Mouse (Mus musculus): ENCODE results near the gene Ptx4. TPM values are rescaled to one million over a fixed set of nuclear protein-coding genes. Genes with fewer than 3 reads are reported as not detected.

Gene Ptx4
- polyA plus RNA-seq, 1 experiment from 2014 or later: not detected

DNA sequence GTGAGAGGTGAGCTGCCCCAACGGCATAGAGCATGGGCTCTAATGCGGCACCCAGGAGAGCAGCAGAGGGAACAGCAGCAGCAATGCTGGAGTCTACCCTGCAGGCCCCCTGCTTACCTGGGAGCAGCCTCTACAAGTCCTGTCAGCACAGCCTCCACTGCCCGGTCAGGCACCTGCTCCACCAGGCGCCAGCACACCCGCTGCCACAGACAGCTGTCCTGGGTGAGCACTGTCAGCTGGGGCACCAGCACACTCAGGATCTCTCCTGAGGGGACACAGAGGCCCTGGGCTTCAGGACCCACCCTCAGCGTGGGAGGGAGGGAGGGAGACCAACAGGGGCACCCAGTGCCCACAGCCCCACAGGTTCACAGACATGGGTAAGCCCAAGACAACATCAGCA is 10.0 kb upstream of the Ptx4 start:
- Histone ChIP-seq H3K27me3 (ENCODE audit: control insufficient read depth, insufficient read depth, low read length) (no peaks in the 10 kb centered on the region), H3K9ac (ENCODE audit: low read depth, low read length) (no peak overlapping the region), H3K27ac (ENCODE audit: low read depth, low read length) (no peak overlapping the region), H3K36me3 (ENCODE audit: control insufficient read depth, insufficient read depth, low read length) (0 out of 2 replicates have a peak, but pooled peaks cover 3% of the 10 kb centered on the region), H3K4me1 (replicated peaks; ENCODE audit: control insufficient read depth, insufficient read depth, low read length) (0 out of 2 replicates have a peak, but pooled peaks cover 3% of the 10 kb centered on the region), H3K4me2 (replicated peaks; ENCODE audit: low read depth, low read length) (no peak overlapping the region), H3K9me3 (ENCODE audit: control insufficient read depth, low read length) (no peaks in the 10 kb centered on the region), H3K4me3 (ENCODE audit: low read depth, low read length) (no peak overlapping the region)
- no peak for DNase-seq (ENCODE audit: low spot score)
- no peak for ATAC-seq (ENCODE audit: low FRiP score)
- 92% methylated on average over 6 of the region's 6 CpGs for WGBS

DNA sequence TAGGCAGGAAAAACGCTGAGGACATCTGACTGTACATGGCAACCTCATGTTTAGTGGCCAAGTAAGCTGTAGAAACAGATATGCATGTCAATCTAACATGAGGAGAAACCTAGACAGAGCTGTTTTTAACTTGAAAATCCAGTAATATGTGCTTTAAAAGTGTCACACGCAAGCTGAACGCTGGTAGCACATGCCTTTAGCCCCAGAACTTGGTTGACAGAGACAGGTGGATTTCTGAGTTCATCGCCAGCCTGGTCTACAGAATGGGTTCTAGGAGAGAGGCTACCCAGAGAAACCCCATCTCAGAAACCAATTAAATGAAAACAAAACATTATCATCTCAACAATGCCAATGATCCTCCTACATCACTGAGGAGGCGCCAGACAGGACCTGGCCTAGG is 9.3 kb upstream of the Ptx4 start:
- no peak overlapping the region for H3K27ac ChIP-seq (ENCODE audit: low read depth, low read length)
- WGBS: 89% methylated on average over 5 of the region's 5 CpGs

DNA sequence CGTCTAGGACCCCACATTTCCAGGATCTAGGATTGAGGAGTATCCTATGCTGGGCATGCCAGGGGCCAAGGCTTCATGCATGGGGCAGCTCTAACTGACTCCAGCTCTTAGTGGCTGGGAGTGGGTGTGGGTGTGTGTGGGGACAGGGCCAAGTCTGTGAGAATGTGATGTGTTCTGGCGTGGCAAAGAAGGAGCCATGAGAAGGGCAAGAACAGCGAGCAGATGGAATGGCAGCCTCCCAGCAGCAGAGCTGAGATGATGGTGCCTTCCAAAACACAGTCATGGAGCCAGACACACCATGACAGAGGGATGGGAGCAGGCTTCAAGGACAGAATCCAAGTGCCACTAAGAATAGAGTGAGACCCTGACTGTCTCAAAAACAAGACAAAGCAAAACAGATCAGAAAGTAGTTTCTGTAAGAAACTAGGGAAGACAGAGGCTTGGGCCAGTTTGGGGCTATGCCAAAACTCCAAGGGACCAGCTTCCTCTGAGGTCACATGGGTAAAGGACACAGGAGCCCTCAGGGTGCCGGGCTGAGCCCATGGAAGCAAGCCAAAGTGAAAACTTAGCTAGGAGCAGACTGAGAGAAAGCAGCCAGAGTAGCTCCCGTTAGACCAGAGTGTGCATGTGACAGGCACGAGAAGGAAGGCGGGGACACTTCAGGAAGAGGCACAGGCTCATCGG is 8.7 kb upstream of the Ptx4 start:
- DNase-seq (ENCODE audit: low spot score) (no peak), ATAC-seq (ENCODE audit: low FRiP score) (no peak)
- Histone ChIP-seq H3K4me1 (replicated peaks; ENCODE audit: control insufficient read depth, insufficient read depth, low read length) (0 out of 2 replicates have a peak, but pooled peaks cover 3% of the 10 kb centered on the region), H3K9ac (ENCODE audit: low read depth, low read length) (no peak overlapping the region), H3K27me3 (ENCODE audit: control insufficient read depth, insufficient read depth, low read length) (no peaks in the 10 kb centered on the region), H3K27ac (ENCODE audit: low read depth, low read length) (no peak overlapping the region), H3K36me3 (ENCODE audit: control insufficient read depth, insufficient read depth, low read length) (0 out of 2 replicates have a peak, but pooled peaks cover 3% of the 10 kb centered on the region), H3K4me3 (ENCODE audit: low read depth, low read length) (no peak overlapping the region), H3K4me2 (replicated peaks; ENCODE audit: low read depth, low read length) (no peak overlapping the region), H3K9me3 (ENCODE audit: control insufficient read depth, low read length) (no peaks in the 10 kb centered on the region)
- WGBS: 86% methylated on average over 8 of the region's 8 CpGs

More for the DNA sequence above, 9.3 kb upstream of the Ptx4 start:
- H3K27me3 ChIP-seq (ENCODE audit: control insufficient read depth, insufficient read depth, low read length): no peaks in the 10 kb centered on the region
- H3K9me3 ChIP-seq (ENCODE audit: control insufficient read depth, low read length): no peaks in the 10 kb centered on the region
- H3K4me1 ChIP-seq (replicated peaks; ENCODE audit: control insufficient read depth, insufficient read depth, low read length): 0 out of 2 replicates have a peak, but pooled peaks cover 3% of the 10 kb centered on the region
- no peak overlapping the region for H3K4me3 ChIP-seq (ENCODE audit: low read depth, low read length)
- no peak for DNase-seq (ENCODE audit: low spot score)
- no peak for ATAC-seq (ENCODE audit: low FRiP score)
- H3K9ac ChIP-seq (ENCODE audit: low read depth, low read length): no peak overlapping the region
- no peak overlapping the region for H3K4me2 ChIP-seq (replicated peaks; ENCODE audit: low read depth, low read length)
- H3K36me3 ChIP-seq (ENCODE audit: control insufficient read depth, insufficient read depth, low read length): 0 out of 2 replicates have a peak, but pooled peaks cover 3% of the 10 kb centered on the region

DNA sequence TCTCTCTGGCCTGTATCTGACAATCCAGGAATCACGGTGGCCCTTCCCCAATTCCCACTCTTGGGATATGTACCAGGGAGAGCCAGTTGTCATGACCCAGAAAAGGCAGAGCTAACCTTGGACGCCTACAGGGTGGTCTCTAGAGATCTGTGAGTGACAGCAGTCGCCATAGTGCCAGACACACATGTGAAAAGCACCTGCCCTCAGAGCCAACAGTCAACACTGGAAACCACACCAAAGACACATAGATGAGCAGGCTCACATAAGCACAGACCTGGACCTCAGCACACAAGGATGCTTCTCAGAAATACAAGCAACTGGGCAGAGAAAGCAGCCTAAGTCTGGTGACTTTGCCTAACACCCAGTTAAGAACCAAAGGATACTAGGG is 8.1 kb upstream of the Ptx4 start:
- H3K4me3 ChIP-seq (ENCODE audit: low read depth, low read length): no peak overlapping the region
- H3K27ac ChIP-seq (ENCODE audit: low read depth, low read length): no peak overlapping the region
- no peaks in the 10 kb centered on the region for H3K9me3 ChIP-seq (ENCODE audit: control insufficient read depth, low read length)
- 0 out of 2 replicates have a peak, but pooled peaks cover 3% of the 10 kb centered on the region for H3K36me3 ChIP-seq (ENCODE audit: control insufficient read depth, insufficient read depth, low read length)
- H3K4me1 ChIP-seq (replicated peaks; ENCODE audit: control insufficient read depth, insufficient read depth, low read length): 0 out of 2 replicates have a peak, but pooled peaks cover 3% of the 10 kb centered on the region
- H3K9ac ChIP-seq (ENCODE audit: low read depth, low read length): no peak overlapping the region
- H3K27me3 ChIP-seq (ENCODE audit: control insufficient read depth, insufficient read depth, low read length): no peaks in the 10 kb centered on the region
- ATAC-seq (ENCODE audit: low FRiP score) (no peak), DNase-seq (ENCODE audit: low spot score) (no peak)
- 81% methylated on average over 3 of the region's 3 CpGs for WGBS
- no peak overlapping the region for H3K4me2 ChIP-seq (replicated peaks; ENCODE audit: low read depth, low read length)

DNA sequence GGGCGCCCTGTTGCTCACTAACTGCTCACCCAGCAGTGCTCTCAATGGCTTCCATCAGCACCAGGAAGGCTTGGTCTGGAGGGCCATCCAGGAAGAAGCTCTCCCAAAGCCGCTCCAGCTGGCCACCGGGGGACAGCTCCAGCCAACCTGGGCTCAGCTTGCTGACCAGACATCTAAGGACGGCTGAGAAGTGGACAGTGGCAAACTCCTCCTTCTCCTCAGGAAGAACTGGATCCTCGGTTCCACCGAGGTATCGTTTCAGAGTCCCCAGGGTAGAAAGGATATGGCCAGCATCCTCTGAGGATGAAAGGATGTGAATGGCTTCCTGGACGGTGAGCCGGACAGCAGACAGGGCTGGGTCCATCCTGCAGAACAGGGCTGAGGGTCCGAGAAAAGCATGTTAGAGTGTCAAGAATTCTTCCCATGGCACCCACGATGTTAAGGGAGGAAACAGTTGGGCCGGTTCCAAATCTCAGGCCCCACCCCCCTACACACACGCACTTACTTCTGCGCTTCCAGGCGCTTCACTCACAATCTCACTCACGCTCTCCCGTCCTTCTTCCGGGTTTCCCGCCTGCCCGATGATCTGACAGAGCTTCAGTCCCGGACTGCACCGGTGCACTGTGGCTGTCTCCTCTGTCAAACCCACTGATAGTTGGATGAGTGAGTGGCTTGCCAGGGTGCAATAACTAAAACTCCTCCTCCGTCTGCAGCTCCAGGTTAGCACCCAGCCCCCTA is 5.5 kb upstream of the Ptx4 start:
- 13% methylated on average over 23 of the region's 23 CpGs for WGBS
- Histone ChIP-seq H3K4me1 (replicated peaks; ENCODE audit: control insufficient read depth, insufficient read depth, low read length) (0 out of 2 replicates have a peak, but pooled peaks cover 3% of the 10 kb centered on the region), H3K27ac (ENCODE audit: low read depth, low read length) (peak overlapping the region; percentile 79), H3K9ac (ENCODE audit: low read depth, low read length) (peak overlapping the region; percentile 60), H3K4me3 (ENCODE audit: low read depth, low read length) (peak overlapping the region; percentile 57), H3K4me2 (replicated peaks; ENCODE audit: low read depth, low read length) (peak overlapping the region; percentile 98), H3K27me3 (ENCODE audit: control insufficient read depth, insufficient read depth, low read length) (no peaks in the 10 kb centered on the region), H3K9me3 (ENCODE audit: control insufficient read depth, low read length) (no peaks in the 10 kb centered on the region), H3K36me3 (ENCODE audit: control insufficient read depth, insufficient read depth, low read length) (0 out of 2 replicates have a peak, but pooled peaks cover 3% of the 10 kb centered on the region)
- no peak for DNase-seq (ENCODE audit: low spot score)
- no peak for ATAC-seq (ENCODE audit: low FRiP score)

DNA sequence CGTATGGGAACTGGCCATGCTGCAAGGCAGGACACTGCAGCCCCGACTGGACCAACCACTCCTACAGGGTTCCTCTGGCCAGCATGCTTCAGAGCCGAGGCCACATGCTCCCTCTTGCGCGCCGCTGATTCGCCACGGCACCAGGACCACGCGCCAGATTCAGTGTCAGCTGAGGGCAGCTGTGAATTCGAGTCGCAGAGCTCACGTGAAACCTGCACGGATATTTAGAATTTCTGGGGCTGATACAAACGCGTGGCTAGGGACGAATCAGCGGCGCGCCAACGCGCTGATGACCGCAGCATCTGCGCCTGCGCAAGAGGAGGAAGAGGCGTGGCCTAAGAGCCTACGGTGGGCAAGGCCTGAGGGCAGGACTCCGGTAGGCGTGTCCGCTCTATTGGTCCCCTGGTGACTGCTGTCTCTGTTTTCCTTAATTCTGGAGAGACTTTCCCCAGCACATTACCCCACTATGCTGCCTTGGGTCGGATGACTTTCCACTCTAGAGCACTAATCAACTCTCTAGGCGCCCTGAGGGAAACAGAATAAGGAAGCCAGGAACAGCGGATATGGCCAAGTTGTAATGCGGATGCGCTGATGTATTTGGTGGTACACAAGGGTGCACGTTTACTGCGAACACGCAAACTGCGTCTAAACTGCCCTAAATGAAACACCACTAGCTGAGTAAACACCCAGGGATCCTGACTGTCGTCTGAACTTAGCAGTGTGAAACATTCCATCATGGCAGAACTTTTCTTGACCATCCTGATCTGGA is 4.7 kb upstream of the Ptx4 start, which contains the start of gene Telo2:
Telo2 (minus strand) TSS at position 304 of the 769 bp plus-strand sequence.
- H3K4me3 ChIP-seq (ENCODE audit: low read depth, low read length): peak within 1 kb of the TSS; percentile 57
- ATAC-seq (ENCODE audit: low FRiP score): peak; percentile 93
- H3K27ac ChIP-seq (ENCODE audit: low read depth, low read length): peak within 1 kb of the TSS; percentile 79
- H3K9me3 ChIP-seq (ENCODE audit: control insufficient read depth, low read length): no peaks in the 10 kb centered on the region
- H3K4me1 ChIP-seq (replicated peaks; ENCODE audit: control insufficient read depth, insufficient read depth, low read length): 0 out of 2 replicates have a peak, but pooled peaks cover 3% of the 10 kb centered on the region
- DNase-seq (ENCODE audit: low spot score): peak; percentile 95
- WGBS: 6% methylated on average over 40 of the region's 40 CpGs
- H3K36me3 ChIP-seq (ENCODE audit: control insufficient read depth, insufficient read depth, low read length): 0 out of 2 replicates have a peak, but pooled peaks cover under 1% of the 10 kb centered on the region
- peak within 1 kb of the TSS; percentile 60 for H3K9ac ChIP-seq (ENCODE audit: low read depth, low read length)
- peak within 1 kb of the TSS; percentile 98 for H3K4me2 ChIP-seq (replicated peaks; ENCODE audit: low read depth, low read length)
- 0 out of 2 replicates have a peak, but pooled peaks cover 2% of the 10 kb centered on the region for H3K27me3 ChIP-seq (ENCODE audit: control insufficient read depth, insufficient read depth, low read length)

DNA sequence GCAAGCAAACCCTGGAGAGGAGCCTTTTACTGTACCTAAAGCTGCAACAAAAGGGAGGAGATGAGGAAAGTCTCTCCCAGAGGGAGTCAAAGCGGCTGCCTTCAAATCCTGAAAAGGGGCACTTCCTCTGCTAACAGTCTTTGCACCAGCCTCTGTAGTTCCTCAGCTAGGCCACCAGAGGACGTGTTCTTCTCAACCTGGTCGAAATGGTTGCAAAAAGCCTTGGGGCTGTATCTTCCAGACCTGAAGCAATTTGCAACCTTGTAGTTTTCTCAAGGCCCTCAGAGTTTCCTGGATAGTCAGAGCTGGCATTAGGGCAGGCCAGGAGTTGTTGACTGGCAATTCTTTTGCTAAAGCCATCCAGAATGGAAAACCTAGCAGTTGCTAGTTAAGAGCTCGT is 3.3 kb upstream of the Ptx4 start:
- Histone ChIP-seq H3K4me3 (ENCODE audit: low read depth, low read length) (no peak overlapping the region), H3K9me3 (ENCODE audit: control insufficient read depth, low read length) (no peaks in the 10 kb centered on the region), H3K4me1 (replicated peaks; ENCODE audit: control insufficient read depth, insufficient read depth, low read length) (0 out of 2 replicates have a peak, but pooled peaks cover 3% of the 10 kb centered on the region), H3K9ac (ENCODE audit: low read depth, low read length) (no peak overlapping the region), H3K4me2 (replicated peaks; ENCODE audit: low read depth, low read length) (no peak overlapping the region), H3K27ac (ENCODE audit: low read depth, low read length) (no peak overlapping the region), H3K36me3 (ENCODE audit: control insufficient read depth, insufficient read depth, low read length) (no peaks in the 10 kb centered on the region), H3K27me3 (ENCODE audit: control insufficient read depth, insufficient read depth, low read length) (0 out of 2 replicates have a peak, but pooled peaks cover 2% of the 10 kb centered on the region)
- DNase-seq (ENCODE audit: low spot score): peak; percentile 5
- ATAC-seq (ENCODE audit: low FRiP score): no peak
- 38% methylated on average over 4 of the region's 4 CpGs for WGBS

DNA sequence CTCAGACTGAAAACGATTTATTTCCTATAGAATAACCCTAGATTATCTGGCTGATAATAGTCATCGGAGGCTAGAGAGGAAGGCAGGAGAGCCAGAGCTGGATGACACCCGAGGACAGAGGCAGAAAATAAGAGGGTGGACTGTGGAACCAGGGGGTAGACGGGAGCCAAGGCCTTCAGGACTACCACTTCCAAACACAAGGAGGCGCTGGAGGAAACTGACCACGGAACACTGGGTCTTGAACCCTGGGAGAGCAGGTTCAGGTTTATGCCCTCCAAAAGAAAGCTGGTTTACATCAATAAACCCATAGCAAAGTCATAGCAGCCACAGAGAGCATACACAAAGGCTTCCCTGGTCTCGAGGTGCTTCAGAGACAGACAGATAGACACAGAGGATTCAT is 3.4 kb downstream of the Ptx4 start:
- ATAC-seq (ENCODE audit: low FRiP score) (no peak), DNase-seq (ENCODE audit: low spot score) (peak; percentile 26)
- Histone ChIP-seq H3K36me3 (ENCODE audit: control insufficient read depth, insufficient read depth, low read length) (no peaks in the 10 kb centered on the region), H3K27me3 (ENCODE audit: control insufficient read depth, insufficient read depth, low read length) (0 out of 2 replicates have a peak, but pooled peaks cover 2% of the 10 kb centered on the region), H3K4me3 (ENCODE audit: low read depth, low read length) (no peak overlapping the region), H3K9ac (ENCODE audit: low read depth, low read length) (no peak overlapping the region), H3K4me2 (replicated peaks; ENCODE audit: low read depth, low read length) (no peak overlapping the region), H3K27ac (ENCODE audit: low read depth, low read length) (no peak overlapping the region), H3K4me1 (replicated peaks; ENCODE audit: control insufficient read depth, insufficient read depth, low read length) (no peaks in the 10 kb centered on the region), H3K9me3 (ENCODE audit: control insufficient read depth, low read length) (no peaks in the 10 kb centered on the region)
- 31% methylated on average over 7 of the region's 7 CpGs for WGBS
